Mouse (Mus musculus): ENCODE data around the gene Cyb5d1. TPM values are rescaled to one million over a fixed set of nuclear protein-coding genes. Genes with fewer than 3 reads are reported as not detected.

Cyb5d1 gene
- total and polyA plus RNA-seq, 3 experiments = 19.9 to 32.1 (median 27.9) TPM

GRCm38 (mm10) chr11:69403691-69404594 lies 8.5 kb upstream of the Cyb5d1 start:
- Histone ChIP-seq H3K36me3 (ENCODE audit: control insufficient read depth, insufficient read depth, low read length) (peaks cover 3% of the 10 kb centered on the region; the same call in 1 of the 2 replicates), H3K4me3 (no peak overlapping the region), H3K79me2 (replicated peaks; ENCODE audit: control insufficient read depth, insufficient read depth, low read length) (no peaks in the 10 kb centered on the region), H3K9ac (ENCODE audit: low read depth, low read length) (no peak overlapping the region), H3K27ac (no peak overlapping the region), H3K27me3 (ENCODE audit: control insufficient read depth, insufficient read depth, low read length) (no peaks in the 10 kb centered on the region), H3K4me1 (ENCODE audit: control insufficient read depth, insufficient read depth, low read length) (peaks cover 7% of the 10 kb centered on the region)
- peak in 1 of 2 experiments; percentile 6 for DNase-seq
- WGBS = 89% methylated on average over 38 of the region's 38 CpGs
- intact Hi-C loops (cut with DNase I) = loop anchor here (10.0 kb wide), 1 partner anchor 299 kb away; no protein-coding TSS in a partner anchor
- TF ChIP-seq EP300 (IDR thresholded peaks at IDR 0.05; ENCODE audit: insufficient read depth, low read depth, low read length) (no peak), CTCF (IDR thresholded peaks at IDR 0.05) (no peak), POLR2A (IDR thresholded peaks at IDR 0.05; ENCODE audit: insufficient read depth, low read depth, low read length) (no peak)

GRCm38 (mm10) chr11:69401987-69402386 lies 6.6 kb upstream of the Cyb5d1 start:
- H3K79me2 ChIP-seq (replicated peaks; ENCODE audit: control insufficient read depth, insufficient read depth, low read length) = no peaks in the 10 kb centered on the region
- no peak overlapping the region for H3K4me3 ChIP-seq
- H3K4me1 ChIP-seq (ENCODE audit: control insufficient read depth, insufficient read depth, low read length) = peaks cover 3% of the 10 kb centered on the region
- H3K27ac ChIP-seq = no peak overlapping the region
- TF ChIP-seq EP300 (IDR thresholded peaks at IDR 0.05; ENCODE audit: insufficient read depth, low read depth, low read length) (no peak), POLR2A (IDR thresholded peaks at IDR 0.05; ENCODE audit: insufficient read depth, low read depth, low read length) (0 out of 2 replicates have a peak, but pooled peaks have one; percentile 22), CTCF (IDR thresholded peaks at IDR 0.05) (no peak)
- peak in 1 of 2 experiments; percentile 8 for DNase-seq
- no peaks in the 10 kb centered on the region for H3K36me3 ChIP-seq (ENCODE audit: control insufficient read depth, insufficient read depth, low read length)
- intact Hi-C loops (cut with DNase I) = loop anchor here (1.0 to 10.0 kb wide), 4 partner anchors 17 to 297 kb away; no protein-coding TSS in a partner anchor
- 83% methylated on average over 12 of the region's 12 CpGs for WGBS
- H3K9ac ChIP-seq (ENCODE audit: low read depth, low read length) = no peak overlapping the region
- H3K27me3 ChIP-seq (ENCODE audit: control insufficient read depth, insufficient read depth, low read length) = no peaks in the 10 kb centered on the region

- Histone ChIP-seq H3K27ac (peak overlapping the region; percentile 42), H3K79me2 (replicated peaks; ENCODE audit: control insufficient read depth, insufficient read depth, low read length) (no peaks in the 10 kb centered on the region), H3K4me1 (ENCODE audit: control insufficient read depth, insufficient read depth, low read length) (peaks cover 3% of the 10 kb centered on the region), H3K36me3 (ENCODE audit: control insufficient read depth, insufficient read depth, low read length) (no peaks in the 10 kb centered on the region), H3K9ac (ENCODE audit: low read depth, low read length) (no peak overlapping the region), H3K4me3 (no peak overlapping the region), H3K27me3 (ENCODE audit: control insufficient read depth, insufficient read depth, low read length) (no peaks in the 10 kb centered on the region)
- intact Hi-C loops (cut with DNase I) = loop anchor here (1.0 to 10.0 kb wide), 4 partner anchors 18 to 296 kb away; no protein-coding TSS in a partner anchor
- DNase-seq = peak; percentile 82 to 89
- WGBS = 17% methylated on average over 22 of the region's 22 CpGs
- peak; percentile 100 for TF ChIP-seq EP300 (IDR thresholded peaks at IDR 0.05; ENCODE audit: insufficient read depth, low read depth, low read length)
- TF ChIP-seq POLR2A (IDR thresholded peaks at IDR 0.05; ENCODE audit: insufficient read depth, low read depth, low read length) = peak; percentile 64; the same call in 1 of the 2 replicates
- TF ChIP-seq CTCF (IDR thresholded peaks at IDR 0.05) = peak; percentile 94
These were observed 5.8 kb upstream of the Cyb5d1 start for GRCm38 (mm10) chr11:69401210-69401637.

- Histone ChIP-seq H3K4me3 (no peak overlapping the region), H3K27me3 (ENCODE audit: control insufficient read depth, insufficient read depth, low read length) (no peaks in the 10 kb centered on the region), H3K27ac (peak overlapping the region; percentile 100), H3K79me2 (replicated peaks; ENCODE audit: control insufficient read depth, insufficient read depth, low read length) (no peaks in the 10 kb centered on the region), H3K36me3 (ENCODE audit: control insufficient read depth, insufficient read depth, low read length) (no peaks in the 10 kb centered on the region), H3K9ac (ENCODE audit: low read depth, low read length) (peak overlapping the region; percentile 23; the same call in 1 of the 2 replicates), H3K4me1 (ENCODE audit: control insufficient read depth, insufficient read depth, low read length) (peaks cover 3% of the 10 kb centered on the region)
- peak in 1 of 2 experiments; percentile 6 for DNase-seq
- no peak for TF ChIP-seq EP300 (IDR thresholded peaks at IDR 0.05; ENCODE audit: insufficient read depth, low read depth, low read length)
- intact Hi-C loops (cut with DNase I) = loop anchor here (10.0 kb wide), 1 partner anchor 295 kb away; no protein-coding TSS in a partner anchor
- 81% methylated on average over 25 of the region's 25 CpGs for WGBS
These were observed 4.8 kb upstream of the Cyb5d1 start for GRCm38 (mm10) chr11:69400083-69400850.

- intact Hi-C loops (cut with DNase I) = loop anchor here (5.0 to 10.0 kb wide), 2 partner anchors 178 to 295 kb away; no protein-coding TSS in a partner anchor
- WGBS = 45% methylated on average over 66 of the region's 66 CpGs
- no peaks in the 10 kb centered on the region for H3K36me3 ChIP-seq (ENCODE audit: control insufficient read depth, insufficient read depth, low read length)
- peak overlapping the region; percentile 100 for H3K27ac ChIP-seq
- H3K9ac ChIP-seq (ENCODE audit: low read depth, low read length) = peak overlapping the region; percentile 23; the same call in 1 of the 2 replicates
- peaks cover 3% of the 10 kb centered on the region for H3K4me1 ChIP-seq (ENCODE audit: control insufficient read depth, insufficient read depth, low read length)
- DNase-seq = peak; percentile 57 to 58
- no peak for TF ChIP-seq CTCF (IDR thresholded peaks at IDR 0.05)
- TF ChIP-seq EP300 (IDR thresholded peaks at IDR 0.05; ENCODE audit: insufficient read depth, low read depth, low read length) = no peak
- no peak for TF ChIP-seq POLR2A (IDR thresholded peaks at IDR 0.05; ENCODE audit: insufficient read depth, low read depth, low read length)
- H3K79me2 ChIP-seq (replicated peaks; ENCODE audit: control insufficient read depth, insufficient read depth, low read length) = no peaks in the 10 kb centered on the region
- H3K27me3 ChIP-seq (ENCODE audit: control insufficient read depth, insufficient read depth, low read length) = no peaks in the 10 kb centered on the region
- peak overlapping the region; percentile 57 for H3K4me3 ChIP-seq
These were observed 4.0 kb upstream of the Cyb5d1 start for GRCm38 (mm10) chr11:69399201-69400082.

All from heart, adult 2 months (tissue).